Mouse (Mus musculus): ENCODE measurements at regions not wholly inside any gene's neighbourhood (a gene's known extent, or its start where the extent isn't known, plus 50 kb on each side); places are given as distances from the start of the nearest gene placed in this dataset.

GRCm38 (mm10) chr2:107569618-107570017, 279.2 kb downstream of the Kcna4 start:
- no peak for TF ChIP-seq CTCF (IDR thresholded peaks at IDR 0.05)
- TF ChIP-seq EP300 (IDR thresholded peaks at IDR 0.05): no peak

All from lung, postnatal 0 days (tissue).